Mouse (Mus musculus) E14TG2a.4 (cell line): ENCODE results near the gene Itfg2.

ENCODE experiments used
- CTCF ChIP-seq: conservative IDR thresholded peaks from 2 replicates; pipeline ENCODE4 v1.5.1; 2014; ENCODE audit warnings: low read length
- NANOG ChIP-seq: IDR thresholded peaks from 2 replicates; pipeline ENCODE4 v1.6.1; 2014; ENCODE audit warnings: borderline replicate concordance, low read length, mixed read lengths
- POU5F1 ChIP-seq: IDR thresholded peaks from 2 replicates; pipeline ENCODE4 v1.6.1; 2014; ENCODE audit warnings: low read length, borderline replicate concordance

DNA sequence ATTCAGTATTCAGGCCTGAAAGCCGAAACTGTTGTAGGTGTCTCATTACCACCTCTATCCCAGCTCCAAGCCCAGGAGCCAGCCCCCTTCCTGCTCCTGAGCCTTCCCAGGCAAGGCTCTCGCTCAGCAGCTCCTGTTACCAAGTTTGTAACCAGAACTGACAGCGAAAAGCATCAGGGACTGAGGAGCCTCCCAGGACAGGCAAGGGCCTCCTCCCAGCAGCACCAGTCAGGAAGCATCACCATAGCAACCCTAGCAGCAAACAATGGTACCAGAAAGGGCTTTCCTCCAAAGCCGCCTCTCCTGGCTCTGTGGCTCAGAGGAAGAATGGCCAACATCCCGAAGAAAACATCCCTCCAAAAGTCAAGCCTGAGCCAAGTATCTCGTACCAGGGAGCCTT lies 49.5 kb downstream of the Itfg2 start, which contains the start of the genes Tex52 and Gm44596:
- TF ChIP-seq CTCF: no peak
- no peak for TF ChIP-seq NANOG
- TF ChIP-seq POU5F1: no peak
